Mouse (Mus musculus) cerebellum, adult 2 months (tissue): Measurements from ENCODE around the gene Mlc1.

Source experiments
- CTCF ChIP-seq: fragments of 200-500 bp; IDR thresholded peaks from 2 replicates; pipeline ENCODE4 v1.5.1; 2011; ENCODE audit warnings: low read depth, mild to moderate bottlenecking, control low read depth, low read length, moderate library complexity, borderline replicate concordance; ENCODE audit not compliant: insufficient read depth
- POLR2A ChIP-seq: fragments of 200-500 bp; IDR thresholded peaks from 2 replicates; pipeline ENCODE4 v1.6.1; 2011; ENCODE audit warnings: low read length, control low read depth, borderline replicate concordance; ENCODE audit not compliant: insufficient read depth

DNA sequence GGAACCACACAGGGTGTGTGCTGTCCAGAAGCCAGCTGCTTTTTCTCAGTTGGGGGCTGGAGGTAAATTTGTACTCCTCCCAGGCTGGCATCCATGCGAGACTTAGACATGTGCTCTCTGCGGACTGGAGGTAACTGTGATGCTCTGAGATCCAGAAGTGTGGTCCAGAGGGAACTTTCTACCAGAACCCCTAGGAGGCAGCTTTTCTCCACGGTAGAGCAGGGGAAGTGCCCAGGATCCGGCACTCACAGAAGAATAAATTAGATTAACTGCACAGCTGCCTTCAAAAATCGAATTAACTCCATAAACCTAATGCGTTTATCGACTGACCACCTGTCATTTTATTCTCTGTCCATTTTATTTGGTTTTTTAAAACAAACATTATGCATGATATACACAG is 44.7 kb downstream of the Mlc1 start:
- TF ChIP-seq POLR2A (no peak), CTCF (peak; percentile 34; the same call in 1 of the 2 replicates)
